ENCODE assay signal across 15 mouse cellular contexts in genomic region chr2:33829870-33830269, GRCm38 (mm10).
"Had no signal": no experiment of that assay in that cellular context is flagged by ENCODE, and none has a peak within 500 bp of the region (broad histone marks: within the 10 kb centered on the region; RNA-seq: fewer than 3 reads in every experiment).

No protein-coding gene starts in this region.

- DNase-seq: kidney, adult 2 months; kidney, postnatal 25 days; layer of hippocampus, adult 9-11 months; lung, embryonic 14.5 days; lung, postnatal 14 days; thymus, adult 18-20 months; thymus, postnatal 36 days had no signal

- H3K9ac ChIP-seq: limb, embryonic 13.5 days; lung, embryonic 14.5 days; midbrain, embryonic 12.5 days had no signal

- H3K27me3 ChIP-seq: limb, embryonic 13.5 days; midbrain, embryonic 12.5 days had no signal

- H3K4me3 ChIP-seq: layer of hippocampus, adult 2 months; limb, embryonic 10.5 days; limb, embryonic 13.5 days; midbrain, embryonic 12.5 days had no signal

- H3K27ac ChIP-seq: kidney, postnatal 0 days; layer of hippocampus, adult 2 months; limb, embryonic 10.5 days; limb, embryonic 13.5 days; macrophage; midbrain, embryonic 12.5 days had no signal

- H3K4me1 ChIP-seq: midbrain, embryonic 12.5 days had no signal

- ATAC-seq: intestine, postnatal 0 days; midbrain, embryonic 16.5 days had no signal

- H3K9me3 ChIP-seq: limb, embryonic 10.5 days; limb, embryonic 13.5 days; midbrain, embryonic 12.5 days had no signal

- H3K4me2 ChIP-seq: limb, embryonic 13.5 days; lung, embryonic 14.5 days; midbrain, embryonic 12.5 days had no signal
